Mouse (Mus musculus): ENCODE results near the gene Kdm2b. TPM values are rescaled to one million over a fixed set of nuclear protein-coding genes. Genes with fewer than 3 reads are reported as not detected.

Gene Kdm2b
- polyA plus RNA-seq, 1 experiment from 2014 or later = 7.6 TPM

- TF ChIP-seq CTCF (IDR thresholded peaks at IDR 0.05; ENCODE audit: low read depth) = no peak
- H3K27me3 ChIP-seq (replicated peaks; ENCODE audit: control insufficient read depth, insufficient read depth, low read length) = no peaks in the 10 kb centered on the region
- H3K4me1 ChIP-seq (replicated peaks; ENCODE audit: control insufficient read depth, insufficient read depth, low read length) = no peaks in the 10 kb centered on the region; the same call in 1 of the 2 replicates
- peaks cover 8% of the 10 kb centered on the region; the same call in 1 of the 2 replicates for H3K36me3 ChIP-seq (ENCODE audit: control insufficient read depth, insufficient read depth)
- H3K4me3 ChIP-seq (ENCODE audit: low read depth, low read length) = no peak overlapping the region
- WGBS = 50% methylated on average over 6 of the region's 6 CpGs
- peak; percentile 67 for ATAC-seq
- no peak overlapping the region for H3K9ac ChIP-seq (ENCODE audit: low read depth, low read length)
- H3K4me2 ChIP-seq (replicated peaks; ENCODE audit: low read depth) = no peak overlapping the region
- H3K9me3 ChIP-seq (ENCODE audit: control insufficient read depth) = no peaks in the 10 kb centered on the region
- H3K27ac ChIP-seq (ENCODE audit: low read depth, low read length) = no peak overlapping the region
Observed at GRCm38 (mm10) chr5:122927703-122928102, 61.9 kb downstream of the Kdm2b start.

GRCm38 (mm10) chr5:122927092-122927491, 62.5 kb downstream of the Kdm2b start:
- no peak overlapping the region for H3K4me3 ChIP-seq (ENCODE audit: low read depth, low read length)
- 90% methylated on average over 8 of the region's 8 CpGs for WGBS
- no peak for ATAC-seq
- H3K9ac ChIP-seq (ENCODE audit: low read depth, low read length) = no peak overlapping the region
- no peaks in the 10 kb centered on the region for H3K9me3 ChIP-seq (ENCODE audit: control insufficient read depth)
- no peaks in the 10 kb centered on the region for H3K27me3 ChIP-seq (replicated peaks; ENCODE audit: control insufficient read depth, insufficient read depth, low read length)
- H3K36me3 ChIP-seq (ENCODE audit: control insufficient read depth, insufficient read depth) = peaks cover 2% of the 10 kb centered on the region; the same call in 1 of the 2 replicates
- TF ChIP-seq CTCF (IDR thresholded peaks at IDR 0.05; ENCODE audit: low read depth) = no peak
- no peak overlapping the region for H3K4me2 ChIP-seq (replicated peaks; ENCODE audit: low read depth)
- no peaks in the 10 kb centered on the region; the same call in 1 of the 2 replicates for H3K4me1 ChIP-seq (replicated peaks; ENCODE audit: control insufficient read depth, insufficient read depth, low read length)
- H3K27ac ChIP-seq (ENCODE audit: low read depth, low read length) = no peak overlapping the region

- H3K4me3 ChIP-seq (ENCODE audit: low read depth, low read length) = no peak overlapping the region
- no peak for TF ChIP-seq CTCF (IDR thresholded peaks at IDR 0.05; ENCODE audit: low read depth)
- 82% methylated on average over 3 of the region's 3 CpGs for WGBS
- no peaks in the 10 kb centered on the region for H3K36me3 ChIP-seq (ENCODE audit: control insufficient read depth, insufficient read depth)
- H3K9me3 ChIP-seq (ENCODE audit: control insufficient read depth) = no peaks in the 10 kb centered on the region
- no peaks in the 10 kb centered on the region for H3K27me3 ChIP-seq (replicated peaks; ENCODE audit: control insufficient read depth, insufficient read depth, low read length)
- no peak overlapping the region for H3K9ac ChIP-seq (ENCODE audit: low read depth, low read length)
- H3K27ac ChIP-seq (ENCODE audit: low read depth, low read length) = no peak overlapping the region
- no peaks in the 10 kb centered on the region; the same call in 1 of the 2 replicates for H3K4me1 ChIP-seq (replicated peaks; ENCODE audit: control insufficient read depth, insufficient read depth, low read length)
- ATAC-seq = no peak
- no peak overlapping the region for H3K4me2 ChIP-seq (replicated peaks; ENCODE audit: low read depth)
Observed at GRCm38 (mm10) chr5:122926341-122926740, 63.3 kb downstream of the Kdm2b start.

GRCm38 (mm10) chr5:122925534-122925958, 64.1 kb downstream of the Kdm2b start:
- Histone ChIP-seq H3K36me3 (ENCODE audit: control insufficient read depth, insufficient read depth) (no peaks in the 10 kb centered on the region), H3K4me2 (replicated peaks; ENCODE audit: low read depth) (peak overlapping the region; percentile 46), H3K4me3 (ENCODE audit: low read depth, low read length) (no peak overlapping the region), H3K27ac (ENCODE audit: low read depth, low read length) (no peak overlapping the region), H3K4me1 (replicated peaks; ENCODE audit: control insufficient read depth, insufficient read depth, low read length) (no peaks in the 10 kb centered on the region), H3K9me3 (ENCODE audit: control insufficient read depth) (no peaks in the 10 kb centered on the region), H3K9ac (ENCODE audit: low read depth, low read length) (no peak overlapping the region), H3K27me3 (replicated peaks; ENCODE audit: control insufficient read depth, insufficient read depth, low read length) (no peaks in the 10 kb centered on the region)
- 20% methylated on average over 7 of the region's 7 CpGs for WGBS
- peak; percentile 88 for TF ChIP-seq CTCF (IDR thresholded peaks at IDR 0.05; ENCODE audit: low read depth)
- ATAC-seq = no peak

GRCm38 (mm10) chr5:122923871-122924465, 65.7 kb downstream of the Kdm2b start:
- TF ChIP-seq CTCF (IDR thresholded peaks at IDR 0.05; ENCODE audit: low read depth) = no peak
- no peak overlapping the region for H3K27ac ChIP-seq (ENCODE audit: low read depth, low read length)
- H3K9me3 ChIP-seq (ENCODE audit: control insufficient read depth) = no peaks in the 10 kb centered on the region
- no peaks in the 10 kb centered on the region for H3K4me1 ChIP-seq (replicated peaks; ENCODE audit: control insufficient read depth, insufficient read depth, low read length)
- H3K4me3 ChIP-seq (ENCODE audit: low read depth, low read length) = no peak overlapping the region
- no peaks in the 10 kb centered on the region for H3K36me3 ChIP-seq (ENCODE audit: control insufficient read depth, insufficient read depth)
- WGBS = 88% methylated on average over 10 of the region's 10 CpGs
- no peak overlapping the region for H3K9ac ChIP-seq (ENCODE audit: low read depth, low read length)
- no peak for ATAC-seq
- no peak overlapping the region for H3K4me2 ChIP-seq (replicated peaks; ENCODE audit: low read depth)
- no peaks in the 10 kb centered on the region for H3K27me3 ChIP-seq (replicated peaks; ENCODE audit: control insufficient read depth, insufficient read depth, low read length)

- H3K9me3 ChIP-seq (ENCODE audit: control insufficient read depth) = no peaks in the 10 kb centered on the region
- no peak for ATAC-seq
- H3K4me3 ChIP-seq (ENCODE audit: low read depth, low read length) = no peak overlapping the region
- no peaks in the 10 kb centered on the region for H3K27me3 ChIP-seq (replicated peaks; ENCODE audit: control insufficient read depth, insufficient read depth, low read length)
- no peaks in the 10 kb centered on the region for H3K36me3 ChIP-seq (ENCODE audit: control insufficient read depth, insufficient read depth)
- H3K4me1 ChIP-seq (replicated peaks; ENCODE audit: control insufficient read depth, insufficient read depth, low read length) = no peaks in the 10 kb centered on the region
- no peak overlapping the region for H3K9ac ChIP-seq (ENCODE audit: low read depth, low read length)
- no peak overlapping the region for H3K4me2 ChIP-seq (replicated peaks; ENCODE audit: low read depth)
- WGBS = 95% methylated on average over 8 of the region's 8 CpGs
- no peak for TF ChIP-seq CTCF (IDR thresholded peaks at IDR 0.05; ENCODE audit: low read depth)
- H3K27ac ChIP-seq (ENCODE audit: low read depth, low read length) = no peak overlapping the region
Observed at GRCm38 (mm10) chr5:122921941-122922340, 67.7 kb downstream of the Kdm2b start.

Data from intestine, postnatal 0 days (tissue).